ENCODE assay signal across 10 mouse cellular contexts in genomic region chr4:7580554-7581219, GRCm38 (mm10).
DNase-seq lines count a peak whose midpoint lies in the region; ATAC-seq and TF ChIP-seq lines count a peak whose summit lies in the region.
"Had no signal": no experiment of that assay in that cellular context is flagged by ENCODE, and none has a peak within 500 bp of the region (broad histone marks: within the 10 kb centered on the region; RNA-seq: fewer than 3 reads in every experiment).

No protein-coding gene starts in this region.

- no peak overlapping the region for H3K4me2 ChIP-seq in forebrain, embryonic 11.5 days (ENCODE audit: low read depth, low read length, severe bottlenecking)
- H3K4me2 ChIP-seq in stomach, postnatal 0 days (replicated peaks; ENCODE audit: low read depth): 0 out of 2 replicates have a peak overlapping the region, but pooled peaks have one; percentile 18
- H3K4me2 ChIP-seq: embryonic facial prominence, embryonic 15.5 days; limb, embryonic 13.5 days had no signal

- H3K4me3 ChIP-seq in forebrain, embryonic 11.5 days (ENCODE audit: low read depth, low read length): no peak overlapping the region
- H3K4me3 ChIP-seq in forebrain, embryonic 10.5 days: no peak overlapping the region
- no peak overlapping the region; the same call in 1 of the 2 replicates for H3K4me3 ChIP-seq in stomach, postnatal 0 days (ENCODE audit: low read depth, low read length)
- H3K4me3 ChIP-seq: embryonic facial prominence, embryonic 15.5 days; limb, embryonic 13.5 days had no signal

- WGBS in forebrain, embryonic 11.5 days: 70% methylated on average over 10 of the region's 10 CpGs
- WGBS in forebrain, embryonic 10.5 days: 79% methylated on average over 10 of the region's 10 CpGs
- WGBS in stomach, postnatal 0 days: 36% methylated on average over 10 of the region's 10 CpGs

- no peak overlapping the region for H3K27ac ChIP-seq in forebrain, embryonic 11.5 days (ENCODE audit: low read depth, low read length)
- no peak overlapping the region for H3K27ac ChIP-seq in forebrain, embryonic 10.5 days
- no peak overlapping the region for H3K27ac ChIP-seq in stomach, postnatal 0 days (replicated peaks)
- H3K27ac ChIP-seq: embryonic facial prominence, embryonic 15.5 days; limb, embryonic 13.5 days had no signal

- no peaks in the 10 kb centered on the region for H3K36me3 ChIP-seq in forebrain, embryonic 11.5 days (ENCODE audit: control insufficient read depth, insufficient read depth, low read length)
- no peaks in the 10 kb centered on the region for H3K36me3 ChIP-seq in forebrain, embryonic 10.5 days (replicated peaks)
- no peaks in the 10 kb centered on the region for H3K36me3 ChIP-seq in stomach, postnatal 0 days (ENCODE audit: control insufficient read depth, insufficient read depth, low read length)
- H3K36me3 ChIP-seq: embryonic facial prominence, embryonic 15.5 days; limb, embryonic 13.5 days had no signal

- no peak for TF ChIP-seq CTCF in stomach, postnatal 0 days (IDR thresholded peaks at IDR 0.05; ENCODE audit: low read depth)

- TF ChIP-seq EP300 in stomach, postnatal 0 days (optimal IDR thresholded peaks at IDR 0.05): no peak

- no peak overlapping the region for H3K9ac ChIP-seq in forebrain, embryonic 11.5 days (ENCODE audit: low read length)
- H3K9ac ChIP-seq in stomach, postnatal 0 days (ENCODE audit: low read length): no peak overlapping the region
- H3K9ac ChIP-seq: embryonic facial prominence, embryonic 15.5 days; limb, embryonic 13.5 days had no signal

- no peaks in the 10 kb centered on the region for H3K27me3 ChIP-seq in forebrain, embryonic 11.5 days (ENCODE audit: control insufficient read depth, insufficient read depth, low read length)
- no peaks in the 10 kb centered on the region for H3K27me3 ChIP-seq in forebrain, embryonic 10.5 days (ENCODE audit: poor library complexity, severe bottlenecking)
- H3K27me3 ChIP-seq in stomach, postnatal 0 days (ENCODE audit: control insufficient read depth, insufficient read depth, low read length): no peaks in the 10 kb centered on the region
- H3K27me3 ChIP-seq: embryonic facial prominence, embryonic 15.5 days; limb, embryonic 13.5 days had no signal

- no peaks in the 10 kb centered on the region for H3K9me3 ChIP-seq in forebrain, embryonic 11.5 days (ENCODE audit: control insufficient read depth, low read length)
- H3K9me3 ChIP-seq in forebrain, embryonic 10.5 days: no peaks in the 10 kb centered on the region
- H3K9me3 ChIP-seq in stomach, postnatal 0 days (ENCODE audit: control insufficient read depth, low read length): no peaks in the 10 kb centered on the region
- H3K9me3 ChIP-seq: embryonic facial prominence, embryonic 15.5 days; limb, embryonic 13.5 days had no signal

- no peaks in the 10 kb centered on the region for H3K4me1 ChIP-seq in forebrain, embryonic 11.5 days (replicated peaks; ENCODE audit: control insufficient read depth, insufficient read depth, low read length)
- peaks cover 23% of the 10 kb centered on the region for H3K4me1 ChIP-seq in forebrain, embryonic 10.5 days
- no peaks in the 10 kb centered on the region for H3K4me1 ChIP-seq in stomach, postnatal 0 days (replicated peaks; ENCODE audit: control insufficient read depth, insufficient read depth)
- H3K4me1 ChIP-seq: embryonic facial prominence, embryonic 15.5 days; limb, embryonic 13.5 days had no signal

- no peak for DNase-seq in forebrain, embryonic 11.5 days (ENCODE audit: low spot score)
- no peak for DNase-seq in forebrain, embryonic 10.5 days (ENCODE audit: extremely low spot score, low spot score)
- peak; percentile 42 to 44 for DNase-seq in right cerebral cortex, adult 2 months (ENCODE audit: low spot score in 2 of 2)
- DNase-seq in right cerebral cortex, postnatal 25 days: no peak
- peak; percentile 84 for DNase-seq in layer of hippocampus, adult 9-11 months
- DNase-seq in stomach, postnatal 0 days (ENCODE audit: low spot score): no peak
- no peak for DNase-seq in thymus, postnatal 25 days

- ATAC-seq in forebrain, embryonic 11.5 days (replicated peaks; ENCODE audit: low FRiP score): peak; percentile 51; the same call in 1 of the 2 replicates
- ATAC-seq in stomach, postnatal 0 days (ENCODE audit: low FRiP score, low TSS enrichment): no peak
- no peak for ATAC-seq in erythroid progenitor cell, adult 5-6 weeks (replicated peaks; ENCODE audit: low FRiP score, poor library complexity, severe bottlenecking)

Comparison
In these comparisons a context has a peak if more than half of its experiments do, and no peak if none do; other contexts are left out.
1. DNase-seq: peak in right cerebral cortex, adult 2 months (2 of 2) and layer of hippocampus, adult 9-11 months (single experiment); none in forebrain, embryonic 11.5 days (single experiment), forebrain, embryonic 10.5 days (single experiment), right cerebral cortex, postnatal 25 days (single experiment), stomach, postnatal 0 days (single experiment) and thymus, postnatal 25 days (single experiment).